Mouse (Mus musculus) forebrain, embryonic 16.5 days (tissue): ENCODE data around the gene Adcy5. TPM values are rescaled to one million over a fixed set of nuclear protein-coding genes. Genes with fewer than 3 reads are reported as not detected.

Experiments
- ATAC-seq: fragments of 200-750 bp; cut with Nextera tagmentation; 2 replicates; pipeline ENCODE4 v1.8.0; 2017; ENCODE audit warnings: mild to moderate bottlenecking, moderate library complexity
- H3K27ac ChIP-seq: fragments of 300-500 bp; sonication (generic); 2 replicates; pipeline ENCODE4 v1.5.1; 2014; ENCODE audit warnings: low read length, control low read depth
- H3K27me3 ChIP-seq: fragments of 300-500 bp; sonication (generic); replicated peaks from 2 replicates; pipeline ENCODE4 v1.6.1; 2014; ENCODE audit warnings: low read length; ENCODE audit not compliant: control insufficient read depth, insufficient read depth
- H3K36me3 ChIP-seq: fragments of 300-500 bp; sonication (generic); 2 replicates; pipeline ENCODE4 v1.6.1; 2014; ENCODE audit not compliant: control insufficient read depth, insufficient read depth
- H3K4me1 ChIP-seq: fragments of 300-500 bp; sonication (generic); replicated peaks from 2 replicates; pipeline ENCODE4 v1.6.1; 2014; ENCODE audit warnings: low read length; ENCODE audit not compliant: control insufficient read depth, insufficient read depth
- H3K4me2 ChIP-seq: fragments of 300-500 bp; sonication (generic); 2 replicates; pipeline ENCODE4 v1.6.1; 2014; ENCODE audit warnings: mild to moderate bottlenecking, low read length, control low read depth
- H3K4me3 ChIP-seq: fragments of 300-500 bp; sonication (generic); replicated peaks from 2 replicates; pipeline ENCODE4 v1.5.1; 2014; ENCODE audit warnings: mild to moderate bottlenecking, low read length, control low read depth
- H3K9ac ChIP-seq: fragments of 300-500 bp; sonication (generic); replicated peaks from 2 replicates; pipeline ENCODE4 v1.6.1; 2014; ENCODE audit warnings: low read depth, low read length, control low read depth
- H3K9me3 ChIP-seq: fragments of 300-500 bp; sonication (generic); 2 replicates; pipeline ENCODE4 v1.6.1; 2016; ENCODE audit warnings: low read length; ENCODE audit not compliant: control insufficient read depth
- WGBS: fragments of 180-500 bp; shearing (Covaris S2); extraction: QIAGEN DNeasy Blood & Tissue Kit; methylation state at CpG from one replicate; pipeline ENCODE4 v1.1.7; 2014; 5-methylcytosine and 5-hydroxymethylcytosine counted together
- polyA plus RNA-seq: library from polyadenylated mRNA; unstranded; fragments of >200 nt; fragmentation: Nextera tagmentation; extraction: Ambion mirVana; gene quantifications from 2 replicates; pipeline ENCODE4 v1.2.1, GENCODE M21; 2015

The Adcy5 gene
- 5.8 and 6.8 TPM in 2 replicates for polyA plus RNA-seq

- H3K4me1 ChIP-seq, result peaks cover 48% of the 10 kb centered on the region
These were observed at the start of gene Adcy5 for GRCm38 (mm10) chr16:35154641-35155390. Adcy5 (plus strand) TSS chr16:35154877.

GRCm38 (mm10) chr16:35107985-35108384 lies 46.7 kb upstream of the Adcy5 start:
- Histone ChIP-seq H3K4me3 (no peak overlapping the region), H3K36me3 (0 out of 2 replicates have a peak, but pooled peaks cover 2% of the 10 kb centered on the region), H3K9ac (no peak overlapping the region), H3K27me3 (no peaks in the 10 kb centered on the region), H3K9me3 (no peaks in the 10 kb centered on the region), H3K4me1 (peaks cover 10% of the 10 kb centered on the region), H3K4me2 (no peak overlapping the region), H3K27ac (no peak overlapping the region)
- WGBS, result 76% methylated on average over 6 of the region's 6 CpGs
- ATAC-seq, result no peak

More at GRCm38 (mm10) chr16:35154641-35155390, at the start of gene Adcy5:
- H3K4me3 ChIP-seq, result peak within 1 kb of the TSS; percentile 72
- no peaks in the 10 kb centered on the region for H3K9me3 ChIP-seq
- H3K27ac ChIP-seq, result peak within 1 kb of the TSS; percentile 85
- H3K4me2 ChIP-seq, result peak within 1 kb of the TSS; percentile 82
- 1% methylated on average over 78 of the region's 104 CpGs for WGBS
- no peaks in the 10 kb centered on the region for H3K36me3 ChIP-seq
- H3K27me3 ChIP-seq, result peaks cover 11% of the 10 kb centered on the region; the same call in 1 of the 2 replicates
- ATAC-seq, result peak; percentile 69
- H3K9ac ChIP-seq, result peak within 1 kb of the TSS; percentile 92

- no peaks in the 10 kb centered on the region for H3K27me3 ChIP-seq
- 39% methylated on average over 8 of the region's 8 CpGs for WGBS
- H3K9me3 ChIP-seq, result no peaks in the 10 kb centered on the region
- H3K36me3 ChIP-seq, result 0 out of 2 replicates have a peak, but pooled peaks cover 2% of the 10 kb centered on the region
- no peak overlapping the region for H3K27ac ChIP-seq
- no peak overlapping the region for H3K4me3 ChIP-seq
- peaks cover 10% of the 10 kb centered on the region for H3K4me1 ChIP-seq
- no peak for ATAC-seq
- no peak overlapping the region for H3K4me2 ChIP-seq
- H3K9ac ChIP-seq, result no peak overlapping the region
These were observed 45.5 kb upstream of the Adcy5 start for GRCm38 (mm10) chr16:35109156-35109555.

- H3K4me1 ChIP-seq, result peaks cover 10% of the 10 kb centered on the region
- WGBS, result 16% methylated on average over 7 of the region's 7 CpGs
These were observed 44.9 kb upstream of the Adcy5 start for GRCm38 (mm10) chr16:35109656-35110291.

GRCm38 (mm10) chr16:35110410-35111142 lies 44.1 kb upstream of the Adcy5 start:
- Histone ChIP-seq H3K4me2 (peak overlapping the region; percentile 40), H3K4me1 (peaks cover 10% of the 10 kb centered on the region), H3K9me3 (no peaks in the 10 kb centered on the region), H3K36me3 (0 out of 2 replicates have a peak, but pooled peaks cover 2% of the 10 kb centered on the region), H3K9ac (peak overlapping the region; percentile 45), H3K27me3 (no peaks in the 10 kb centered on the region), H3K4me3 (no peak overlapping the region), H3K27ac (no peak overlapping the region)
- ATAC-seq, result peak; percentile 92
- 30% methylated on average over 10 of the region's 10 CpGs for WGBS

More at GRCm38 (mm10) chr16:35109656-35110291, 44.9 kb upstream of the Adcy5 start:
- Histone ChIP-seq H3K36me3 (0 out of 2 replicates have a peak, but pooled peaks cover 2% of the 10 kb centered on the region), H3K4me3 (no peak overlapping the region), H3K4me2 (no peak overlapping the region), H3K27me3 (no peaks in the 10 kb centered on the region), H3K27ac (no peak overlapping the region), H3K9me3 (no peaks in the 10 kb centered on the region), H3K9ac (no peak overlapping the region)
- ATAC-seq, result no peak

GRCm38 (mm10) chr16:35111143-35111620 lies 43.5 kb upstream of the Adcy5 start:
- 59% methylated on average over 8 of the region's 8 CpGs for WGBS
- H3K9ac ChIP-seq, result no peak overlapping the region
- H3K4me1 ChIP-seq, result peaks cover 10% of the 10 kb centered on the region
- peak; percentile 27; the same call in 1 of the 2 replicates for ATAC-seq
- H3K4me2 ChIP-seq, result no peak overlapping the region
- H3K27me3 ChIP-seq, result no peaks in the 10 kb centered on the region
- H3K9me3 ChIP-seq, result no peaks in the 10 kb centered on the region
- no peak overlapping the region for H3K4me3 ChIP-seq
- 0 out of 2 replicates have a peak, but pooled peaks cover 2% of the 10 kb centered on the region for H3K36me3 ChIP-seq
- no peak overlapping the region for H3K27ac ChIP-seq

GRCm38 (mm10) chr16:35113496-35113895 lies 41.2 kb upstream of the Adcy5 start:
- H3K4me1 ChIP-seq, result peaks cover 10% of the 10 kb centered on the region
- no peak for ATAC-seq
- 89% methylated on average over 5 of the region's 5 CpGs for WGBS

GRCm38 (mm10) chr16:35116328-35116956 lies 38.2 kb upstream of the Adcy5 start:
- Histone ChIP-seq H3K27ac (no peak overlapping the region), H3K9ac (no peak overlapping the region), H3K36me3 (no peaks in the 10 kb centered on the region), H3K4me1 (no peaks in the 10 kb centered on the region), H3K4me2 (no peak overlapping the region), H3K9me3 (no peaks in the 10 kb centered on the region), H3K4me3 (no peak overlapping the region), H3K27me3 (no peaks in the 10 kb centered on the region)
- no peak for ATAC-seq
- WGBS, result 80% methylated on average over 7 of the region's 7 CpGs

More at GRCm38 (mm10) chr16:35113496-35113895, 41.2 kb upstream of the Adcy5 start:
- Histone ChIP-seq H3K4me2 (no peak overlapping the region), H3K27ac (no peak overlapping the region), H3K9ac (no peak overlapping the region), H3K36me3 (no peaks in the 10 kb centered on the region), H3K9me3 (no peaks in the 10 kb centered on the region), H3K4me3 (no peak overlapping the region), H3K27me3 (no peaks in the 10 kb centered on the region)
